Mouse (Mus musculus) forebrain, embryonic 16.5 days (tissue): ENCODE measurements around the gene Itga6. TPM values are rescaled to one million over a fixed set of nuclear protein-coding genes. Genes with fewer than 3 reads are reported as not detected.

Experiments used
- ATAC-seq: fragments of 200-750 bp; cut with Nextera tagmentation; 2 replicates; pipeline ENCODE4 v1.8.0; 2017; ENCODE audit warnings: mild to moderate bottlenecking, moderate library complexity
- H3K27ac ChIP-seq: fragments of 300-500 bp; sonication (generic); 2 replicates; pipeline ENCODE4 v1.5.1; 2014; ENCODE audit warnings: low read length, control low read depth
- H3K27me3 ChIP-seq: fragments of 300-500 bp; sonication (generic); replicated peaks from 2 replicates; pipeline ENCODE4 v1.6.1; 2014; ENCODE audit warnings: low read length; ENCODE audit not compliant: control insufficient read depth, insufficient read depth
- H3K36me3 ChIP-seq: fragments of 300-500 bp; sonication (generic); 2 replicates; pipeline ENCODE4 v1.6.1; 2014; ENCODE audit not compliant: control insufficient read depth, insufficient read depth
- H3K4me1 ChIP-seq: fragments of 300-500 bp; sonication (generic); replicated peaks from 2 replicates; pipeline ENCODE4 v1.6.1; 2014; ENCODE audit warnings: low read length; ENCODE audit not compliant: control insufficient read depth, insufficient read depth
- H3K4me2 ChIP-seq: fragments of 300-500 bp; sonication (generic); 2 replicates; pipeline ENCODE4 v1.6.1; 2014; ENCODE audit warnings: mild to moderate bottlenecking, low read length, control low read depth
- H3K4me3 ChIP-seq: fragments of 300-500 bp; sonication (generic); replicated peaks from 2 replicates; pipeline ENCODE4 v1.5.1; 2014; ENCODE audit warnings: mild to moderate bottlenecking, low read length, control low read depth
- H3K9ac ChIP-seq: fragments of 300-500 bp; sonication (generic); replicated peaks from 2 replicates; pipeline ENCODE4 v1.6.1; 2014; ENCODE audit warnings: low read depth, low read length, control low read depth
- H3K9me3 ChIP-seq: fragments of 300-500 bp; sonication (generic); 2 replicates; pipeline ENCODE4 v1.6.1; 2016; ENCODE audit warnings: low read length; ENCODE audit not compliant: control insufficient read depth
- WGBS: fragments of 180-500 bp; shearing (Covaris S2); extraction: QIAGEN DNeasy Blood & Tissue Kit; methylation state at CpG from one replicate; pipeline ENCODE4 v1.1.7; 2014; 5-methylcytosine and 5-hydroxymethylcytosine counted together
- polyA plus RNA-seq: library from polyadenylated mRNA; unstranded; fragments of >200 nt; fragmentation: Nextera tagmentation; extraction: Ambion mirVana; gene quantifications from 2 replicates; pipeline ENCODE4 v1.2.1, GENCODE M21; 2015

Gene Itga6
- polyA plus RNA-seq, 1 experiment from 2014 or later = 21.6 TPM

GRCm38 (mm10) chr2:71771762-71772161 lies 26.3 kb downstream of the Itga6 start:
- no peak overlapping the region for H3K4me3 ChIP-seq
- H3K9me3 ChIP-seq = no peaks in the 10 kb centered on the region
- peaks cover 14% of the 10 kb centered on the region for H3K4me1 ChIP-seq
- H3K27me3 ChIP-seq = no peaks in the 10 kb centered on the region
- no peaks in the 10 kb centered on the region for H3K36me3 ChIP-seq
- no peak overlapping the region for H3K9ac ChIP-seq
- no peak overlapping the region for H3K27ac ChIP-seq
- 89% methylated on average over 4 of the region's 4 CpGs for WGBS
- ATAC-seq = no peak
- no peak overlapping the region for H3K4me2 ChIP-seq

- Histone ChIP-seq H3K4me3 (no peak overlapping the region), H3K36me3 (no peaks in the 10 kb centered on the region), H3K27me3 (no peaks in the 10 kb centered on the region), H3K4me1 (peaks cover 14% of the 10 kb centered on the region), H3K9ac (no peak overlapping the region), H3K4me2 (no peak overlapping the region), H3K9me3 (no peaks in the 10 kb centered on the region), H3K27ac (no peak overlapping the region)
- WGBS = 97% methylated on average over 5 of the region's 5 CpGs
- ATAC-seq = no peak
Measured at GRCm38 (mm10) chr2:71773714-71774113, 28.3 kb downstream of the Itga6 start.

GRCm38 (mm10) chr2:71774246-71774951 lies 29.0 kb downstream of the Itga6 start:
- no peak overlapping the region for H3K4me3 ChIP-seq
- 40% methylated on average over 10 of the region's 10 CpGs for WGBS
- H3K36me3 ChIP-seq = no peaks in the 10 kb centered on the region
- H3K9ac ChIP-seq = no peak overlapping the region
- peak overlapping the region; percentile 44; the same call in 1 of the 2 replicates for H3K27ac ChIP-seq
- peak overlapping the region; percentile 37 for H3K4me2 ChIP-seq
- peaks cover 14% of the 10 kb centered on the region for H3K4me1 ChIP-seq
- no peaks in the 10 kb centered on the region for H3K27me3 ChIP-seq
- H3K9me3 ChIP-seq = no peaks in the 10 kb centered on the region
- ATAC-seq = no peak

- H3K4me1 ChIP-seq = peaks cover 14% of the 10 kb centered on the region
- H3K36me3 ChIP-seq = no peaks in the 10 kb centered on the region
- H3K9ac ChIP-seq = 0 out of 2 replicates have a peak overlapping the region, but pooled peaks have one; percentile 37
- H3K27me3 ChIP-seq = no peaks in the 10 kb centered on the region
- H3K4me3 ChIP-seq = 0 out of 2 replicates have a peak overlapping the region, but pooled peaks have one; percentile 13
- H3K4me2 ChIP-seq = peak overlapping the region; percentile 37
- H3K9me3 ChIP-seq = no peaks in the 10 kb centered on the region
- 0 out of 2 replicates have a peak overlapping the region, but pooled peaks have one; percentile 57 for H3K27ac ChIP-seq
- peak; percentile 54 for ATAC-seq
- 13% methylated on average over 9 of the region's 9 CpGs for WGBS
Measured at GRCm38 (mm10) chr2:71775201-71775611, 29.8 kb downstream of the Itga6 start.

GRCm38 (mm10) chr2:71779266-71779888 lies 34.0 kb downstream of the Itga6 start:
- Histone ChIP-seq H3K9ac (no peak overlapping the region), H3K4me2 (no peak overlapping the region), H3K4me3 (no peak overlapping the region), H3K4me1 (peaks cover 12% of the 10 kb centered on the region), H3K9me3 (no peaks in the 10 kb centered on the region), H3K27ac (no peak overlapping the region), H3K27me3 (no peaks in the 10 kb centered on the region), H3K36me3 (no peaks in the 10 kb centered on the region)
- no peak for ATAC-seq
- 72% methylated on average over 5 of the region's 5 CpGs for WGBS

GRCm38 (mm10) chr2:71780016-71780415 lies 34.6 kb downstream of the Itga6 start:
- no peak overlapping the region for H3K4me3 ChIP-seq
- no peak overlapping the region for H3K4me2 ChIP-seq
- no peak overlapping the region for H3K9ac ChIP-seq
- H3K9me3 ChIP-seq = no peaks in the 10 kb centered on the region
- H3K27ac ChIP-seq = no peak overlapping the region
- no peak for ATAC-seq
- H3K27me3 ChIP-seq = no peaks in the 10 kb centered on the region
- 58% methylated on average over 6 of the region's 6 CpGs for WGBS
- H3K4me1 ChIP-seq = peaks cover 6% of the 10 kb centered on the region
- H3K36me3 ChIP-seq = no peaks in the 10 kb centered on the region

- H3K4me1 ChIP-seq = peaks cover 15% of the 10 kb centered on the region
- H3K27ac ChIP-seq = no peak overlapping the region
- H3K4me3 ChIP-seq = no peak overlapping the region
- ATAC-seq = no peak
- H3K9me3 ChIP-seq = no peaks in the 10 kb centered on the region
- H3K27me3 ChIP-seq = no peaks in the 10 kb centered on the region
- H3K36me3 ChIP-seq = no peaks in the 10 kb centered on the region
- H3K9ac ChIP-seq = no peak overlapping the region
- 77% methylated on average over 3 of the region's 3 CpGs for WGBS
- H3K4me2 ChIP-seq = no peak overlapping the region
Measured at GRCm38 (mm10) chr2:71785260-71785659, 39.8 kb downstream of the Itga6 start.

- Histone ChIP-seq H3K4me3 (no peak overlapping the region), H3K4me1 (peaks cover 15% of the 10 kb centered on the region), H3K4me2 (no peak overlapping the region), H3K36me3 (no peaks in the 10 kb centered on the region), H3K9me3 (no peaks in the 10 kb centered on the region), H3K27ac (no peak overlapping the region), H3K9ac (no peak overlapping the region), H3K27me3 (no peaks in the 10 kb centered on the region)
- no peak for ATAC-seq
- WGBS = 53% methylated on average over 5 of the region's 5 CpGs
Measured at GRCm38 (mm10) chr2:71786060-71786459, 40.6 kb downstream of the Itga6 start.

- H3K9ac ChIP-seq = peak overlapping the region; percentile 73
- H3K4me2 ChIP-seq = peak overlapping the region; percentile 55
- peak; percentile 82 for ATAC-seq
- no peaks in the 10 kb centered on the region for H3K36me3 ChIP-seq
- peak overlapping the region; percentile 35; the same call in 1 of the 2 replicates for H3K27ac ChIP-seq
- H3K9me3 ChIP-seq = no peaks in the 10 kb centered on the region
- no peaks in the 10 kb centered on the region for H3K27me3 ChIP-seq
- under 1% methylated on average over 43 of the region's 61 CpGs for WGBS
- peak overlapping the region; percentile 74 for H3K4me3 ChIP-seq
- H3K4me1 ChIP-seq = peaks cover 15% of the 10 kb centered on the region
Measured at GRCm38 (mm10) chr2:71786591-71787155, 41.3 kb downstream of the Itga6 start.
